Mouse (Mus musculus): ENCODE measurements around the gene Shb. TPM values are rescaled to one million over a fixed set of nuclear protein-coding genes. Genes with fewer than 3 reads are reported as not detected.

Shb gene
- polyA plus RNA-seq, 1 experiment = 6.5 TPM

DNA sequence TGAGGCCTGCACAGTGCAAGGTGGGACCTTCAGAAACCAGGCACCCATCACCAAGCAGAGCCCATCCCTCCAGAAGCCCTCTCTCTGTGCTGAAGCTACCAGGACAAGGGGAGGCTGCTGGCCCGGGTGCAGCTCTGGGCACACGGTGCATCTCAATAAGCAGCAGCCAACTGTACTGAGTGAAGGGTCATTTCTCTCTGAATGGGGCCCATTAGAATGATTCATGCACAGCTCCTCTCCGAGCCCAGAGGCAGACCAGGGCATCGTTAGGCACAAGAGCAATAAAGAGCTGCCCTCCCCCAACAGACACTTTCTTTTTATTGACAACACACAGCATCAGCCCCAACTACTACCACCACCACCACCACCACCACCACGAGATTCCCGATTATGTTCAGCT is 35.0 kb downstream of the Shb start:
- no peaks in the 10 kb centered on the region; the same call in 1 of the 2 replicates for H3K4me1 ChIP-seq (ENCODE audit: control insufficient read depth, insufficient read depth, low read length)
- WGBS = 83% methylated on average over 6 of the region's 6 CpGs
- H3K4me3 ChIP-seq (replicated peaks; ENCODE audit: control insufficient read depth, low read depth, low read length) = no peak overlapping the region
- TF ChIP-seq CTCF (IDR thresholded peaks at IDR 0.05; ENCODE audit: control insufficient read depth, insufficient read depth, low read length) (no peak), POLR2A (IDR thresholded peaks at IDR 0.05; ENCODE audit: borderline replicate concordance, control insufficient read depth, low read depth, low read length) (no peak)
- H3K27ac ChIP-seq (ENCODE audit: control insufficient read depth, insufficient read depth, low read depth, low read length, poor library complexity) = no peak overlapping the region

DNA sequence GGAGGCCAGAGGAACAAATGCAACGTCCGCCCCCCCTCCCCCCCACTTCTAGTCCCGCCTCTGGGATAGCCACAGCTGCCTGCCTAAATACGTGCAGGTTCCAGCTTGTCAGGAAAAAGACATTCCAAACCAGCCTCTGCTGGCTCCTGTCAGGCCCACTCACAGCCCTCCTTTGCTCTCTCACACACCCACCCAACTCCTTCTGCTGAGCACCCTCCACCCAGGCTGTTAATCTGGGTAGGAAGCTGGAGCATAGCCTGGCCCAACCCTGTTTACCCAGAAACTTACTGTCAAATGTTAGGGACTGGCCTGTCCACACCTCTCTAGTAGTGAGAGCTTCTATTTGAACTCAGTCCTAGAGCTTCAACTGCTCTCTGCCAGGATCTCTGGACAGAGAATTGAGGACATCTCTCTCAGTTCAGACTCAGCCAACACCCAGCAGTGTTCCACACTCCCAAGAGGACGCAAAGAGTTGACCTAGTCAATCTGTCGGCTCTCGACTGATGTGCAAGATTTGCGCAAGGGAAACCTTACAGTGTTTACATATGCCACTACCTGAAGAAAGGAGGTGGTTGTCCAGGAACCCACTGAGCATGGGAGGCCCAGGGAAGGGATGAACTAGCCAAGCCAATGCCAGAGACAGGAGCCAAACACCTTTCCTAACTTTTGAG is 36.6 kb downstream of the Shb start:
- TF ChIP-seq POLR2A (IDR thresholded peaks at IDR 0.05; ENCODE audit: borderline replicate concordance, control insufficient read depth, low read depth, low read length) (no peak), CTCF (IDR thresholded peaks at IDR 0.05; ENCODE audit: control insufficient read depth, insufficient read depth, low read length) (no peak)
- Histone ChIP-seq H3K4me1 (ENCODE audit: control insufficient read depth, insufficient read depth, low read length) (peaks cover 2% of the 10 kb centered on the region; the same call in 1 of the 2 replicates), H3K27ac (ENCODE audit: control insufficient read depth, insufficient read depth, low read depth, low read length, poor library complexity) (no peak overlapping the region), H3K4me3 (replicated peaks; ENCODE audit: control insufficient read depth, low read depth, low read length) (no peak overlapping the region)
- WGBS = 77% methylated on average over 8 of the region's 8 CpGs

DNA sequence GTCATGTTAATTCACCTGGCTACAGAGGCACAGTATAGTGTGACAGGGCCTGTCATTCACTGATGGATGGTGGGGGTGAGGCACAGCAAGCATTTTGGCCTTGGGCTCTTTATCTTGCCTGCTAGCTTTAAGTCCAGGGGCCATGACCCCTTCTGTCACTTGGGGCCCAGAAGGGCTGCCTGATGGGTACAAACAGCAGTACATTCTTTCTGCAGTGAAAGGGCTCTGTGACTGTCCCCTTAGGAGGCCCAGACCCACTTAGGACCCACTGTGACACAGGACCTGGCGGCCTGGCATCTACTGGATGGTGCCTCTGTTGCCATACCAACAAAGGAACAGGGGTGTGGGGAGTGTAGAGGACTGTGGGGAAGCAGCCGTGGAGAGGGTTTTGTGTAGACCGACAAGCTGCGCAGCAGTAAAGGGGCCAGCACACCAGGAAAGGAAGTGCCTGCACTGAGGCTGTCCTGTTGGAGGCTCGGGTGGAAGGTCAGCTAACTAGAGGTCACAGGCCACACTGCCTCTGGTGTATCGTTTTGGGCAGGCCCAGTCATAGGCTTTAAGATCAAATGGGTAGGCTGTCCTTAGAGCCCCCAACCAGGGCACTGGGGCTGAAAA is 38.4 kb downstream of the Shb start:
- WGBS = 54% methylated on average over 6 of the region's 6 CpGs
- Histone ChIP-seq H3K27ac (ENCODE audit: control insufficient read depth, insufficient read depth, low read depth, low read length, poor library complexity) (no peak overlapping the region), H3K4me3 (replicated peaks; ENCODE audit: control insufficient read depth, low read depth, low read length) (no peak overlapping the region), H3K4me1 (ENCODE audit: control insufficient read depth, insufficient read depth, low read length) (peaks cover 4% of the 10 kb centered on the region)
- no peak for TF ChIP-seq CTCF (IDR thresholded peaks at IDR 0.05; ENCODE audit: control insufficient read depth, insufficient read depth, low read length)
- no peak for TF ChIP-seq POLR2A (IDR thresholded peaks at IDR 0.05; ENCODE audit: borderline replicate concordance, control insufficient read depth, low read depth, low read length)

DNA sequence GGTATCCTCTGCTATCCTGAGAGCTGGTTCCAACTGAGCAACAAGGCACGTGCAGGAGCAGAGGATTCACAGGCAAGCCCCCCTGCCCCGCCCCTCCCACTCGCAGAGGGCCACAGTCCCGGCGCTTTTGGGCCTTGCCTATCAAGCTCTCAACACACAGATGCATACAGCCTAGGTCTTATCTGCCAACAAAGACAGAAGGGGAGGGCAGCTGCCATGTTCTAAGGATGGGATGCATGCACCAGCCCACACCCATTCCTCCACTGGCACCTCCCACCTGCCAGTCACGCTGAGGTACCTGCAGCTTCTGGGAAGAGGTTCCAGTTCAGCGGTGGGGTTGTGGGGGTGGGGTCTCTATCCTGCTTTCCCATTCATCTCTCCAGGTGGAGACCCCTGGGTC is 39.2 kb downstream of the Shb start:
- H3K4me1 ChIP-seq (ENCODE audit: control insufficient read depth, insufficient read depth, low read length) = peaks cover 7% of the 10 kb centered on the region
- TF ChIP-seq POLR2A (IDR thresholded peaks at IDR 0.05; ENCODE audit: borderline replicate concordance, control insufficient read depth, low read depth, low read length) (no peak), CTCF (IDR thresholded peaks at IDR 0.05; ENCODE audit: control insufficient read depth, insufficient read depth, low read length) (no peak)
- H3K27ac ChIP-seq (ENCODE audit: control insufficient read depth, insufficient read depth, low read depth, low read length, poor library complexity) = no peak overlapping the region
- H3K4me3 ChIP-seq (replicated peaks; ENCODE audit: control insufficient read depth, low read depth, low read length) = no peak overlapping the region
- WGBS = 56% methylated on average over 7 of the region's 7 CpGs

DNA sequence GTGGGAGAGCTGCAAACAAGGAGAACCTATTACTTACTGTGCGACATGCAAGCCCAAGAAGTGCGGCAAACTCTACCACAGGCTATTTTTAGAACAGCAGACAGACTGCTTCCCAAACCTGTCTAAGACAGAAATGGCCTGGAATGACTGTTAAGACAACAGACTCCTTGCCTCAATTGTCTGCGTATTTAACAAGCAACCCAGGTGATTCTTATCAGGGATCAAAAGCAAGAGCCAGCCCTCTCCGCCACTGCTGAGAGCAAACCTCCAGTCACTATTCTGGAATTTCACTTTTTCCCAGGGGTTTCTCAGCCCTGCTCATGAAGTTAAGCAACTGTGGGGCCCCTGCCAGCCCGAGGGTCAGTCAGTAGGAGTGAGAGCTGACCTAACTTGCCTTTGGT is 39.6 kb downstream of the Shb start:
- Histone ChIP-seq H3K4me3 (replicated peaks; ENCODE audit: control insufficient read depth, low read depth, low read length) (no peak overlapping the region), H3K4me1 (ENCODE audit: control insufficient read depth, insufficient read depth, low read length) (peaks cover 7% of the 10 kb centered on the region), H3K27ac (ENCODE audit: control insufficient read depth, insufficient read depth, low read depth, low read length, poor library complexity) (no peak overlapping the region)
- TF ChIP-seq POLR2A (IDR thresholded peaks at IDR 0.05; ENCODE audit: borderline replicate concordance, control insufficient read depth, low read depth, low read length) (no peak), CTCF (IDR thresholded peaks at IDR 0.05; ENCODE audit: control insufficient read depth, insufficient read depth, low read length) (no peak)
- 33% methylated on average over 5 of the region's 5 CpGs for WGBS

DNA sequence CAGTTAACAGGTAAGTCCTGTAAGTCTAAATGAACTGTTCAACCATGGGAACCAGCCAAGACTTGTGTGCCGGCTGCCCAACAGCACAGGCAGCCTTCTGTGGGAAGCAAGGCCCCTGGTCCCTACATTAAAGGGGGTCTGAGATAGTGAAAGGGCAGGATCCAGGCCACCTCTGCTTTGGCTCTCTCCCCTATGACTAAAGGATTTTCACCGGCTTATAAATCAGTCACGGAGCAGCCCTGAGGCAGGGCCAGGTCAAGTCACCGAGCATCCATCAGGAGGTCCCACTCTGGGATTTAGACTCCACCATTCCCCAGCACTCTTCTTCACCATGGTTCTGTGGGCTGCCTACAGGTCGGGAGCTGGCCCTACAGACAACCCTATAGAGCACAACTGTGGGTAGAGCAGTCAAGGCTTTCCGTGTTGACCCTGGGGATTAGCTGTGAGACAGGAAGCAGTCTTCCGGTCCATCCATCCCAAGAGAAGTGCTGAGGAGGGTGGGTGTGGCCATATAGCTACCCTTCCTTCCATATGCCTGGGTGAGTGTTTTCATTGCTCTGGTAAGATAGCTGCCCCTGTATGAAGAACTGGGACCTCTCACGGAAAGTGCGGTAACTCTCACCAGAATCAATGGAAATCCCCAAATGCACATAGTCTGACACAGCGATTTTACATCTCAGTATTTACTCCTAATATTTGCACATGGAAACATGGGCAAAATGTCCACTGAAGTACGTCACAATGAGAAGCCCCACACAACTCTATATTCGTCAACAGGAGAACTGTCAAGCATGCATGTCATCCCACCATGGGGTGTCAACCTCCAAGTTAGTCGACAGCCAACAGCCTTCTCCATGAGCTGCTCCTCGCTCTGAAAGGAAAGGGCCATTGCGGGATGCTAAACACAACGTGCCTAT is 40.3 kb downstream of the Shb start:
- no peak for TF ChIP-seq CTCF (IDR thresholded peaks at IDR 0.05; ENCODE audit: control insufficient read depth, insufficient read depth, low read length)
- no peak for TF ChIP-seq POLR2A (IDR thresholded peaks at IDR 0.05; ENCODE audit: borderline replicate concordance, control insufficient read depth, low read depth, low read length)
- Histone ChIP-seq H3K4me1 (ENCODE audit: control insufficient read depth, insufficient read depth, low read length) (peaks cover 7% of the 10 kb centered on the region), H3K27ac (ENCODE audit: control insufficient read depth, insufficient read depth, low read depth, low read length, poor library complexity) (no peak overlapping the region), H3K4me3 (replicated peaks; ENCODE audit: control insufficient read depth, low read depth, low read length) (no peak overlapping the region)
- 51% methylated on average over 16 of the region's 16 CpGs for WGBS

DNA sequence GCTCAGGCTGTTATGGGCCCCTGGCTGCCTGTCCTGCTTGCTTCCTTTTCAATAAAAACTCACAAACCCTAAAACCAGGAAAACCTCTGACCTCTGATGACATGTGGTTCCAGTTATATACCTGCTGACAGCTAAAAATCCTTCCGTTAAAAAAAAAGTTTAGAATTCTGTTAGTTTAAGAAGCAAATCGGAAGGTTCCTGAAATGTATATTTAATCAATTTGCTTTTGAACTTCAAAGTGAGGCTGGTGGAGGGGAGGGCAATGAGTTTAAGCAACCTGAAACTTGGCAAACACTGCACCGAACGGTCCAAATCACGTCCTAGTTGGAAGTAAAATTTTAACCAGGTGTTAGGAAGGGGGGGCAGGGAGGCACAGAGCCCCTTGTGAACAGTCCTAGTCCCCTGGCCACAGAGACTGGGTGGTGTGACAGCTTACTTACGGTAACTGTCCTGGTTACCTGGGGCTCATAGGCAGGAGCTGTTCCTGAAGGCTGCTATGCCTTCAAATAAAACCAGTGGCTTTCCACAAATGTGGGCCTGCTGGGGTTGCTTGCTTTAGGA is 41.1 kb downstream of the Shb start:
- Histone ChIP-seq H3K4me3 (replicated peaks; ENCODE audit: control insufficient read depth, low read depth, low read length) (no peak overlapping the region), H3K4me1 (ENCODE audit: control insufficient read depth, insufficient read depth, low read length) (peaks cover 7% of the 10 kb centered on the region), H3K27ac (ENCODE audit: control insufficient read depth, insufficient read depth, low read depth, low read length, poor library complexity) (no peak overlapping the region)
- 75% methylated on average over 6 of the region's 6 CpGs for WGBS
- TF ChIP-seq CTCF (IDR thresholded peaks at IDR 0.05; ENCODE audit: control insufficient read depth, insufficient read depth, low read length) (no peak), POLR2A (IDR thresholded peaks at IDR 0.05; ENCODE audit: borderline replicate concordance, control insufficient read depth, low read depth, low read length) (no peak)

Measured in bone marrow, adult 2 months (tissue).